Mouse (Mus musculus) erythroblast, embryonic 14.5 days (primary cell): ENCODE measurements around the gene 4930412O13Rik.

Experiments used
- GATA1 ChIP-seq: IDR thresholded peaks from 2 replicates; pipeline ENCODE4 v1.6.1; 2012; ENCODE audit warnings: low read length, inconsistent platforms, mixed read lengths
- TAL1 ChIP-seq: IDR thresholded peaks from 3 replicates; pipeline ENCODE4 v1.6.1; 2012; ENCODE audit warnings: low read length, inconsistent platforms, mixed read lengths

- no peak for TF ChIP-seq GATA1
- TF ChIP-seq TAL1 = no peak
These were observed 9.8 kb upstream of the 4930412O13Rik start for GRCm38 (mm10) chr2:9871141-9871716.
